Mouse (Mus musculus) liver, embryonic 12.5 days (tissue): Measurements from ENCODE around the gene Atp8b2. TPM values are rescaled to one million over a fixed set of nuclear protein-coding genes. Genes with fewer than 3 reads are reported as not detected.

ENCODE experiments used
- ATAC-seq: fragments of 200-750 bp; cut with Nextera tagmentation; 2 replicates; pipeline ENCODE4 v1.8.0; 2017; ENCODE audit warnings: moderate number of reproducible peaks, mild to moderate bottlenecking, moderate library complexity
- H3K27ac ChIP-seq: fragments of 300-500 bp; sonication (generic); 2 replicates; pipeline ENCODE4 v1.5.1; 2016; ENCODE audit warnings: mild to moderate bottlenecking
- H3K27me3 ChIP-seq: fragments of 300-500 bp; sonication (generic); replicated peaks from 2 replicates; pipeline ENCODE4 v1.6.1; 2016; ENCODE audit warnings: mild to moderate bottlenecking, moderate library complexity
- H3K36me3 ChIP-seq: fragments of 300-500 bp; sonication (generic); 2 replicates; pipeline ENCODE4 v1.6.1; 2016; ENCODE audit warnings: mild to moderate bottlenecking, moderate library complexity
- H3K4me1 ChIP-seq: fragments of 300-500 bp; sonication (generic); 2 replicates; pipeline ENCODE4 v1.6.1; 2016
- H3K4me2 ChIP-seq: fragments of 300-500 bp; sonication (generic); 2 replicates; pipeline ENCODE4 v1.6.1; 2016; ENCODE audit warnings: mild to moderate bottlenecking, moderate library complexity
- H3K4me3 ChIP-seq: fragments of 300-500 bp; sonication (generic); 2 replicates; pipeline ENCODE4 v1.5.1; 2016; ENCODE audit warnings: mild to moderate bottlenecking, moderate library complexity
- H3K9ac ChIP-seq: fragments of 300-500 bp; sonication (generic); 2 replicates; pipeline ENCODE4 v1.6.1; 2016; ENCODE audit warnings: mild to moderate bottlenecking, moderate library complexity
- H3K9me3 ChIP-seq: fragments of 300-500 bp; sonication (generic); replicated peaks from 2 replicates; pipeline ENCODE4 v1.6.1; 2016; ENCODE audit warnings: mild to moderate bottlenecking, moderate library complexity
- WGBS: fragments of 180-500 bp; shearing (Covaris S2); methylation state at CpG from one replicate; pipeline ENCODE4 v1.1.7; 2016; ENCODE audit not compliant: insufficient replicate concordance; 5-methylcytosine and 5-hydroxymethylcytosine counted together
- polyA plus RNA-seq: library from polyadenylated mRNA; unstranded; fragments of >200 nt; fragmentation: Nextera tagmentation; extraction: Ambion mirVana; gene quantifications from 2 replicates; pipeline ENCODE4 v1.2.1, GENCODE M21; 2016

Gene Atp8b2
- polyA plus RNA-seq, 1 experiment from 2014 or later = 4.2 TPM

DNA sequence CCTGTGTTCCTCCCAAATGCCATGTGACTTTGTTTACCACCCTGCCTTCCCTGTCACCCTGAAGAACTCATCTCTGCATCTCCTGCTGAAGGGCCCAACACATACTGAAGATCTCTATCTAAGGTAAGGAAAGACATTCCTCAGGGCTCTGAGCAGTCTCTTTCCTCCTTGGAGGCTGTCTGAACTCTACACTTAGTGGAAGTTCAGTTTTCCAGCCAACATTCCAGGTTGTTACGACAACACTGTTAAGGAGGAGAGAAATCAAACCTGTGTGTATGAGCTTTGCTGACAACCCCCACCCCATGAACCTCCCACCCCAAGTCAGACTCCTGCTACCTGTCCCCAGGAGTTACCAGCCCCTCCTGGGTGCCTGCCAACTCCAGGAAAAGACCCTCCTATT is 46.7 kb downstream of the Atp8b2 start:
- Histone ChIP-seq H3K4me3 (no peak overlapping the region), H3K27ac (no peak overlapping the region), H3K4me1 (peaks cover 16% of the 10 kb centered on the region), H3K9me3 (no peaks in the 10 kb centered on the region), H3K27me3 (peaks cover 60% of the 10 kb centered on the region), H3K36me3 (no peaks in the 10 kb centered on the region), H3K9ac (no peak overlapping the region), H3K4me2 (no peak overlapping the region)
- 77% methylated on average over 1 of the region's 1 CpGs for WGBS
- ATAC-seq = no peak

DNA sequence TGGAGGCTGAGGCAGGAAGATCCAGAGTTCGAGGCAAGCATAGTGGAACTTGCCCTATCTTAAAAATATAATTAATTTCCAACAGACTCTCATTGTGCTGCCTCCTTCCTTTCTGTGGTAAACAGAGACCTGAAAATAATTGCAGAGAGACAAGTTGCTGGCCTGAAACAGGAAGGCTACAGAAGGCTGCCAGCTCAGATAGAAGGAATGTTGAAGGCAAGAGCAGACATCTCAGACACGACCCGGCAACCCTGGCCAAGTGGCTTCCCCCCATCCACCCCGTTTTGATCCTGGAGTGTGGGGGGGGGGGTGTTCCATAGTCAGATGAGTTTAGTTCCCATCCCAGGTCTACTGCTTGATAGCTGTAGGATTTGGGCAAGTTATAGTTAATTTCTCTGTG is 48.6 kb downstream of the Atp8b2 start:
- no peaks in the 10 kb centered on the region for H3K9me3 ChIP-seq
- H3K4me2 ChIP-seq = no peak overlapping the region
- H3K27ac ChIP-seq = no peak overlapping the region
- H3K4me3 ChIP-seq = no peak overlapping the region
- H3K4me1 ChIP-seq = peaks cover 20% of the 10 kb centered on the region
- 20% methylated on average over 4 of the region's 4 CpGs for WGBS
- H3K27me3 ChIP-seq = peaks cover 76% of the 10 kb centered on the region
- no peak overlapping the region for H3K9ac ChIP-seq
- H3K36me3 ChIP-seq = no peaks in the 10 kb centered on the region
- ATAC-seq = no peak

DNA sequence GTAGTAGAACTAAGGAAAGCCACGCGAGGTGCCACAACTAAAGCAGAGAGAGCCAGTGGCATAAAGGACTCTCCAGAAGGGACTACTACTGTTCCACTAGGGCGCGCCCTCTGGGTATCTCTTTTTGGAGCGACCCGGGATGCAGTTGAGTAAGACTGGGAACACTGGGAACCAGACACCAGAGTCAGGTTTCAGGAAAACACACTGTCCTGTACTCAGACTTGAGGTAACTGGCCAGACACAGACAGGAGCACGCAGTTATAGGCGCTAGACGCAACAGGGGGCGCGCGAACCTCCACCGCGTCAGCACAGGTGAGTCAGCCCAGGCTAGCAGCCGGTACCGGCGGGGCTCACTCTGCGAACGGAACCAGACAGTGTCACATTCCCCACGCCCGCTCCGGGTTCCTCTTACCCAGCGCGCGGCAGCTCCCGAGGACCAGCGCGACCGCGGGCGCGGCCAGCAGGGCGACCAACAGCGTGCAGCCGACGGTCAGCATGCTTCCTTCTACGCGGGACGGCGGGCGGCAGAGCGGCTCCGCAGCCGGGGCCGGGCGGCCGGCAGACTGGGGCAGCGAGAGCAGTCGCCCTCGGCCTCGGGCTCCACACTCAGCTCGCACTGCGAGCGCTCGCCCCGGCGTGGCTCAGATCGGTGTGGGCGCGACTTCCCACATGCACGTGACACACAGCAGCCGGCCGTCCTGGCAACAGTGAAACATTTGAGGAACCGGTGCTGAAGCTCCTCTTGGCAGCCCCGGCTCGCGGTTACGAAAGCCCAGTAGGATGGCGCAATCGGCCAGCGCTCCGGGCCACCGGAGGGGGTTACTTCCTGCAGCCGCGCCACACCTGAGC is 50.5 kb downstream of the Atp8b2 start, which contains the start of gene Il6ra:
Gene Il6ra (minus strand): TSS at position 654 of the 849 bp plus-strand sequence.
- no peaks in the 10 kb centered on the region for H3K9me3 ChIP-seq
- peak within 1 kb of the TSS; percentile 79 for H3K4me2 ChIP-seq
- 1% methylated on average over 73 of the region's 75 CpGs for WGBS
- peak; percentile 66 for ATAC-seq
- peak within 1 kb of the TSS; percentile 39; the same call in 1 of the 2 replicates for H3K9ac ChIP-seq
- H3K4me3 ChIP-seq = peak within 1 kb of the TSS; percentile 56
- H3K36me3 ChIP-seq = no peaks in the 10 kb centered on the region
- H3K27me3 ChIP-seq = peaks cover 81% of the 10 kb centered on the region
- peaks cover 22% of the 10 kb centered on the region for H3K4me1 ChIP-seq
- H3K27ac ChIP-seq = 0 out of 2 replicates have a peak within 1 kb of the TSS, but pooled peaks have one; percentile 15

DNA sequence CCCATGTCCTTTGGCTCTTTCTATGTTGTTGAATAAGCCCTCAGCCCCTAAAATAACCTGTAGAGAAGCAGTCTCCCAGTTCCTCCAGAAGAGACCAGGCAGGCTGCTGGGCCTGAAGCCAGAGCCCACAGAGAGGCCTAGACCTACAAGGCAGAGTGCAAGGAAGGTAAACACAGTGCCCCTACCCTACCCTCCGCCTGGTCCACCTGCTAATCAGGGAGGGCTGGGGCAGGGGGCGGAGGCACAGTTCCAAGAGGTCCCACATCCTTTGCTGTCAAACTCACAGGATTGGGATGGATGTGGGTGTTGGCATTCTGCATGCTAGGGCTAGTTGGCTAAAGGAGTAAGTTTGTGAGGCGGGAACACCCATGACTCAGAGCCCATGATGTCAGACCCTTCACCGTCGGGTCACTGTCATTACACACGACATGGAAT is 51.2 kb downstream of the Atp8b2 start:
- H3K9me3 ChIP-seq = no peaks in the 10 kb centered on the region
- no peak overlapping the region for H3K27ac ChIP-seq
- H3K4me3 ChIP-seq = peak overlapping the region; percentile 56
- H3K36me3 ChIP-seq = no peaks in the 10 kb centered on the region
- peak overlapping the region; percentile 79 for H3K4me2 ChIP-seq
- peaks cover 77% of the 10 kb centered on the region for H3K27me3 ChIP-seq
- no peak overlapping the region for H3K9ac ChIP-seq
- peaks cover 22% of the 10 kb centered on the region for H3K4me1 ChIP-seq
- ATAC-seq = no peak
- WGBS = 32% methylated on average over 6 of the region's 6 CpGs

DNA sequence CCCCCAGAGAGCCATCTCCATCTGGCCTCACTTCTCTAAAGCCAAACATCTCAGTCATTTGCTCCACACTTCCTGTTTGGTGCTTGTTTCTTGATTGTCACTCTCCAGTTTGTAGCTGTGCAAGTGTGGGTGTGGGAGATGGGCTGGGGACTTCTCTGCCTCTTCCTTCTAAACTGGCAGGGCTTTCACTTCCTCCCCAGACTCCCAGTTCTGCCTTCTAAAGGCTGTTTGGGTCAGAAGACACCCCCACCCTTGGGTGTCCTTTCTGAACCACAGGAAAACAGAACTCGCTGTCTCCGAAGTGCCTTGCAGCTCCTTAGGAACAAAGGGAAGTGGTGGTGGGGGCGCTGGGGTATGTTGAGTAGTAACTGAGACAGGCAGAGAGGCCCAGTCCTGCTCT is 52.1 kb downstream of the Atp8b2 start:
- Histone ChIP-seq H3K27me3 (peaks cover 71% of the 10 kb centered on the region), H3K36me3 (no peaks in the 10 kb centered on the region), H3K4me3 (no peak overlapping the region), H3K4me2 (0 out of 2 replicates have a peak overlapping the region, but pooled peaks have one; percentile 6), H3K4me1 (peaks cover 27% of the 10 kb centered on the region), H3K27ac (no peak overlapping the region), H3K9ac (no peak overlapping the region), H3K9me3 (no peaks in the 10 kb centered on the region)
- no peak for ATAC-seq
- 31% methylated on average over 3 of the region's 3 CpGs for WGBS

DNA sequence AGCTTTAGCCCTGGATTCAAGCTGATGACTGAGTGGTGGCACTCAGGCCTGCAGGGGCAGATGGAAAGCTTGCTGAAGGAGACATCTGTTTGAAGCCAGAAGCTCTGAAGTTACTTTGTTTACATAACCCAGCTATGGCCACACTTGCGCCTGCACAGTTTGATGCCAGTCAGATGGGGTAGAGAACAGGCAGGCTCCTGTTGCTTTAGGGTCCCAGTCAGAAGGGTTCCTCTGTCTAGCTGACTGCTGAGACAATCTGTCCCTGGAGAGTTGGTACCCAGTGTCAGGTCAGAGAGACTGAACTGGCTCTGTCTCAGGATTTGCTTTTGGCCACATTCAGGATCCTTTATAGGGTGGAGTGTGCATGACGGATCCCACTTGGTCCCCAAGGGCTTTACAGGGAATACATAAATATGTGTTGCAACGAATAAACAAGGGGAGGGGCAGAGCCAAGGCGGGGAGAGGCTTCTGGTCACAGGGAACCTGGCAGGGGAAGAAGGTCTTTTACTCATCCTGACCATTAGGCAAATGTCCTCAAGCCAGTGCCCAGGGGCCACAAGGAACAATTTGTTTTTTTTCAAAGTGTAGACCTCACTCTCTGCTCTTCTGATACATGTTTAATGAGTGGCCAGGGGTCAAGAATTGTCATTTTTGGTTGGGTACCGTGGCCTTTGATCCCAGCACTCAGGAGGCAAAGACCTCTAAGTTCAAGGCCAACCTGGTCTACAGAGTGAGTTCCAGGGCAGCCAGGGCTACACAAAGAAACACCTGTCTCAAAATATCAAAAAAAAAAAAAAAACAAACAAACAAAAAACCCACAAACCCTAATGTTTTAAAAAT is 53.4 kb downstream of the Atp8b2 start:
- no peak overlapping the region for H3K4me3 ChIP-seq
- H3K27ac ChIP-seq = no peak overlapping the region
- H3K9me3 ChIP-seq = no peaks in the 10 kb centered on the region
- no peaks in the 10 kb centered on the region for H3K36me3 ChIP-seq
- H3K4me2 ChIP-seq = no peak overlapping the region
- 63% methylated on average over 5 of the region's 5 CpGs for WGBS
- peaks cover 37% of the 10 kb centered on the region for H3K4me1 ChIP-seq
- no peak for ATAC-seq
- no peak overlapping the region for H3K9ac ChIP-seq
- peaks cover 61% of the 10 kb centered on the region for H3K27me3 ChIP-seq

DNA sequence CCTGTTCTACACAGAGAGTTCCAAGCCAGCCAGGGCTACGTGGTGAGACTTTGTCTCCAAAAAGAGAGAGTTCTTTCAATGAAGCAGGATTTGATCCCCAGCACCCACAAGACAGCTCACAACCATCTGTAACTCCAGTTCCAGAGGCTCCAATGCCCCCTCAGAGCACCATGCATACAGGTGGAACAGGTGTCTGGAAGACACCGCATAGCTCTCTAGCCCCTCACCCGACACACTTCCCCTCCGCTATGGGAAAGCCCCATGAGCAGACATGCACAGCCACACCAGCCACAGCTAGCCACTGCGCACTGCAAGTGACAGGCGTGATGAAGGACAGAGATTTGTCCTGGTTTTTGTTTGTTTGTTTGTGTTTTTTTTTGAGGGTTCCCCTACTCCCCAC is 54.5 kb downstream of the Atp8b2 start:
- H3K36me3 ChIP-seq = no peaks in the 10 kb centered on the region
- no peaks in the 10 kb centered on the region for H3K9me3 ChIP-seq
- H3K27ac ChIP-seq = no peak overlapping the region
- no peak overlapping the region for H3K4me2 ChIP-seq
- no peak for ATAC-seq
- WGBS = 70% methylated on average over 6 of the region's 6 CpGs
- H3K27me3 ChIP-seq = peaks cover 50% of the 10 kb centered on the region
- H3K4me1 ChIP-seq = peaks cover 37% of the 10 kb centered on the region
- no peak overlapping the region for H3K9ac ChIP-seq
- H3K4me3 ChIP-seq = no peak overlapping the region

DNA sequence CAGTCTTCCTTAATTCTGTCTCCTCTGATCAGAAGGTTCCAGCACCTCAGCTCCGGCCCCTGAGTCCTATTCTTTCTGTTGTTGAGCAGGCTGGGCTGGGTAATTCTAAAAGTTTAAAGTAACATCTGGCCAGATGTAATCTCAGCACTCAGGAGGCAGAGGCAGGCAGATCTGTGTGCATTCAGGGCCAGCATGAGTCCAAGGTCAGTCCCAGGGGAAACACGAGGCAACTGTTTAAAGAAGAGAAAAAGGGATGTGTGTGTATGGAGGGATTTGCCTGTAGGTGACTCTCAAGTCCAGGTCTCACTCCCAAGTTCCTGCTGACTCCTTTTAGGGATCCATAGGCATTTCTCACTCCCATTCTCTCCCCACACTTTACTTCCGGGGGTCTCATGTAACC is 55.5 kb downstream of the Atp8b2 start:
- no peak for ATAC-seq
- Histone ChIP-seq H3K36me3 (no peaks in the 10 kb centered on the region), H3K4me3 (no peak overlapping the region), H3K9me3 (no peaks in the 10 kb centered on the region), H3K4me1 (peaks cover 35% of the 10 kb centered on the region), H3K27ac (no peak overlapping the region), H3K27me3 (peaks cover 44% of the 10 kb centered on the region), H3K4me2 (no peak overlapping the region), H3K9ac (no peak overlapping the region)
- 52% methylated on average over 3 of the region's 3 CpGs for WGBS

DNA sequence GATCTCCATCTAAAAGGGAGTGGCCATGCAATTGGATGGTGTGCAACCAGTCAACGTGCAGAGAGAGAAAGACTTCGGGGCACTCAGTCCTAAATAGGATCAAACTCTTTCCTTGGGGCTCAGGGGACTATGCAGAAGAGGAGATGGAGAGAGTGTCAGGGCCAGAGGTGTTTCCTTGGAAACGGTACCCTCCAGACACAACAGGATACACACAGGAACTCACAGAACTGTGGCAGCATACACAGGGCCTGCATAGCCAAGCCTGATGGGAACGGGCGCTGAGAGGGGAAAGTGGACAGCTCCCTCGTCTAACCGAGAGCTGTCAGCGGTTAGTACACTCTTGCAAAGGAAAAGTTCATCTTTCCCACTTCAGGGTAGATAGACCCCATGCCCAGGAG is 63.8 kb downstream of the Atp8b2 start:
- WGBS = 52% methylated on average over 8 of the region's 8 CpGs
- Histone ChIP-seq H3K27ac (no peak overlapping the region), H3K9ac (no peak overlapping the region), H3K4me2 (no peak overlapping the region), H3K36me3 (no peaks in the 10 kb centered on the region), H3K9me3 (no peaks in the 10 kb centered on the region), H3K4me3 (no peak overlapping the region), H3K27me3 (peaks cover 18% of the 10 kb centered on the region), H3K4me1 (peaks cover 37% of the 10 kb centered on the region)
- no peak for ATAC-seq

DNA sequence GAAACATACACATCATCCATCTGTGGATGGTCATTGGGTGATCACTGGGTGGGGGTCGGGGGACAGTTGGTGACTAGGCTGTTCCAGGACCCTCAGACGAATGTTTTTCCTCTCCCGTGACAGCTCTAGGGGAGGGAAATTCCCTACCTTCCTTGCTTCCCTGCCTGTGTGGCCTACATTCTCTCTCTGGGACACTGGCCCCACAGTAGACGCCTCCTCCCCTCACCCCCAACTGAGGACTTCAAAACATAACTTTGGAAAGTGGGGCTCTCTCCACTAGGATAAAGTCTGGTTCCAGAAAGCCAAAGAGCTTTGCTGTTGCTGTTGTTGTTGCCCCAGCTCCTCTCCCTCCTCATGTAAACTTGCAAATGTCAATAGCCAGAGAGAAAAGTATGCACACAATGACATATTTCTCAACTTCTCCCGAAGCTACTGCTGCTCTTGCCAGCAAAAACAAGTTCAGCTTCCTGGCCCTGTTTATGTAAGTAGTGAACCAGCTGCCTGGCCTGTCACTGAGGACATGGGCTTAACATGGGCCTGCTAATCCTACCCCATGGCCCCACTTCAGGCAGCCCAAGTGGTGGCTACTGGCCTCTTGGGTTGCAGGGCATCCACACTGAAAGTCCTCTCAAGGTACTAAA is 64.3 kb downstream of the Atp8b2 start:
- Histone ChIP-seq H3K27ac (no peak overlapping the region), H3K9me3 (no peaks in the 10 kb centered on the region), H3K4me3 (no peak overlapping the region), H3K9ac (no peak overlapping the region), H3K4me1 (peaks cover 37% of the 10 kb centered on the region), H3K4me2 (no peak overlapping the region), H3K27me3 (peaks cover 18% of the 10 kb centered on the region), H3K36me3 (no peaks in the 10 kb centered on the region)
- ATAC-seq = no peak
- WGBS = 53% methylated on average over 5 of the region's 5 CpGs

DNA sequence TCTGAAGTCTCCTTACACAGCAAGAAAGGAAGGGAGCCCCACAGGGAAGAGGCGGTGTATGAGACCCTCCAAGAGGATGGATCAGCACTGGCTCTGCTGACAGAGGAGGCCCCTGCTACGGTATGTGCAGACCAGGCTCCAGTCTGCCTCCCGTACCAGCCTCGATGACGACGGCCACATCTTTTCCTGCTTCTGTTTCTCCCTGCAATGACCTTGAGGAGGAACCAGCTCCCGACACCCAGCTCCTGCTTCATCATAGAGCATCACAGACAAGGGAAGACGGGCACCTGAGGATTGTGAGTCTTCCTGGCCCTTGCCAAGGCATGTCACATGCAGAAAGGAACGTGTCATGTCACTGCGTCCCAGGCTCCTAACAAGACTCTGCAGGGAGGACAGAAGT is 65.3 kb downstream of the Atp8b2 start:
- Histone ChIP-seq H3K27ac (no peak overlapping the region), H3K36me3 (no peaks in the 10 kb centered on the region), H3K4me2 (no peak overlapping the region), H3K27me3 (peaks cover 15% of the 10 kb centered on the region), H3K9ac (no peak overlapping the region), H3K4me1 (peaks cover 35% of the 10 kb centered on the region), H3K4me3 (no peak overlapping the region), H3K9me3 (no peaks in the 10 kb centered on the region)
- 66% methylated on average over 10 of the region's 10 CpGs for WGBS
- ATAC-seq = no peak
